Mouse (Mus musculus): ENCODE results near the gene Gpsm2. TPM values are rescaled to one million over a fixed set of nuclear protein-coding genes. Genes with fewer than 3 reads are reported as not detected.

Gene Gpsm2
- polyA plus RNA-seq, 1 experiment from 2014 or later, result 27.5 TPM

GRCm38 (mm10) chr3:108702789-108703188 lies 19.3 kb downstream of the Gpsm2 start:
- ATAC-seq (ENCODE audit: insufficient number of reproducible peaks, insufficient read depth, low FRiP score, low read depth), result no peak
- Histone ChIP-seq H3K9ac (ENCODE audit: low read length) (no peak overlapping the region), H3K4me2 (ENCODE audit: low read length) (no peak overlapping the region), H3K4me3 (ENCODE audit: control insufficient read depth in 1 of 2, insufficient read depth in 1 of 2, low read depth in 1 of 2, low read length in 2 of 2) (no peak overlapping the region), H3K4me1 (ENCODE audit: control insufficient read depth in 2 of 2, insufficient read depth in 2 of 2, low read length in 2 of 2) (no peaks in the 10 kb centered on the region), H3K9me3 (ENCODE audit: control insufficient read depth, low read length) (no peaks in the 10 kb centered on the region), H3K36me3 (ENCODE audit: control insufficient read depth, insufficient read depth, low read length) (peaks cover 47% of the 10 kb centered on the region), H3K27me3 (ENCODE audit: control insufficient read depth, insufficient read depth, low read length) (no peaks in the 10 kb centered on the region), H3K27ac (replicated peaks in 1 of 2; ENCODE audit: control insufficient read depth in 1 of 2, insufficient read depth in 1 of 2, low read depth in 2 of 2, low read length in 2 of 2) (no peak overlapping the region)
- 93% methylated on average over 8 of the region's 8 CpGs for WGBS

DNA sequence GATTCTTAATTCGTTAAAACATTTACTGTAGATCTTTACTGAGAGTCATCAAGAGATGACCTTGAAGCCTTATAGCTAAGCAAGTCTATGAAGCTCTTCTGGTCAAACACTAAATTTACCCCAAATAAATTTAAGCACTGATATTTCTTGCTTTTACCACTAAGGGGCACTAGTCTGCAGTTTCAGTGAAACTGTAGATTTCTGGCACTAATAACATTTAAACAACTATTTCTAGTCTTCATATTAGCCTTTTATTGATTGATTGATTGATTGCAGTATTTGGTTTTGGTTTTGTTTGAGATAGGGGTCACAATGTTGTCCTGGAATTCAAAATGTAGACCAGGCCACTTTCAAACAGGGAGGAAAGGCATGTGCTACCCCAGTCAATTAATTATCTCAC lies 20.9 kb downstream of the Gpsm2 start:
- no peak overlapping the region for H3K9ac ChIP-seq (ENCODE audit: low read length)
- peaks cover 60% of the 10 kb centered on the region for H3K36me3 ChIP-seq (ENCODE audit: control insufficient read depth, insufficient read depth, low read length)

GRCm38 (mm10) chr3:108699786-108700185 lies 22.3 kb downstream of the Gpsm2 start:
- H3K36me3 ChIP-seq (ENCODE audit: control insufficient read depth, insufficient read depth, low read length), result peaks cover 73% of the 10 kb centered on the region
- H3K27me3 ChIP-seq (ENCODE audit: control insufficient read depth, insufficient read depth, low read length), result no peaks in the 10 kb centered on the region
- H3K4me2 ChIP-seq (ENCODE audit: low read length), result no peak overlapping the region
- no peaks in the 10 kb centered on the region for H3K9me3 ChIP-seq (ENCODE audit: control insufficient read depth, low read length)
- no peak overlapping the region for H3K27ac ChIP-seq (replicated peaks in 1 of 2; ENCODE audit: control insufficient read depth in 1 of 2, insufficient read depth in 1 of 2, low read depth in 2 of 2, low read length in 2 of 2)
- 84% methylated on average over 4 of the region's 4 CpGs for WGBS
- ATAC-seq (ENCODE audit: insufficient number of reproducible peaks, insufficient read depth, low FRiP score, low read depth), result no peak
- no peak overlapping the region for H3K9ac ChIP-seq (ENCODE audit: low read length)
- H3K4me3 ChIP-seq (ENCODE audit: control insufficient read depth in 1 of 2, insufficient read depth in 1 of 2, low read depth in 1 of 2, low read length in 2 of 2), result no peak overlapping the region
- no peaks in the 10 kb centered on the region for H3K4me1 ChIP-seq (ENCODE audit: control insufficient read depth in 2 of 2, insufficient read depth in 2 of 2, low read length in 2 of 2)

More for the DNA sequence above, 20.9 kb downstream of the Gpsm2 start:
- Histone ChIP-seq H3K27ac (replicated peaks in 1 of 2; ENCODE audit: control insufficient read depth in 1 of 2, insufficient read depth in 1 of 2, low read depth in 2 of 2, low read length in 2 of 2) (no peak overlapping the region), H3K9me3 (ENCODE audit: control insufficient read depth, low read length) (no peaks in the 10 kb centered on the region), H3K4me3 (ENCODE audit: control insufficient read depth in 1 of 2, insufficient read depth in 1 of 2, low read depth in 1 of 2, low read length in 2 of 2) (no peak overlapping the region), H3K4me1 (ENCODE audit: control insufficient read depth in 2 of 2, insufficient read depth in 2 of 2, low read length in 2 of 2) (no peaks in the 10 kb centered on the region), H3K27me3 (ENCODE audit: control insufficient read depth, insufficient read depth, low read length) (no peaks in the 10 kb centered on the region), H3K4me2 (ENCODE audit: low read length) (no peak overlapping the region)
- no peak for ATAC-seq (ENCODE audit: insufficient number of reproducible peaks, insufficient read depth, low FRiP score, low read depth)
- WGBS, result 75% methylated on average over 1 of the region's 1 CpGs

GRCm38 (mm10) chr3:108698662-108699061 lies 23.4 kb downstream of the Gpsm2 start:
- no peak for ATAC-seq (ENCODE audit: insufficient number of reproducible peaks, insufficient read depth, low FRiP score, low read depth)
- Histone ChIP-seq H3K27me3 (ENCODE audit: control insufficient read depth, insufficient read depth, low read length) (no peaks in the 10 kb centered on the region), H3K36me3 (ENCODE audit: control insufficient read depth, insufficient read depth, low read length) (peaks cover 81% of the 10 kb centered on the region), H3K4me3 (ENCODE audit: control insufficient read depth in 1 of 2, insufficient read depth in 1 of 2, low read depth in 1 of 2, low read length in 2 of 2) (no peak overlapping the region), H3K9me3 (ENCODE audit: control insufficient read depth, low read length) (no peaks in the 10 kb centered on the region), H3K9ac (ENCODE audit: low read length) (no peak overlapping the region), H3K4me2 (ENCODE audit: low read length) (no peak overlapping the region), H3K27ac (replicated peaks in 1 of 2; ENCODE audit: control insufficient read depth in 1 of 2, insufficient read depth in 1 of 2, low read depth in 2 of 2, low read length in 2 of 2) (no peak overlapping the region), H3K4me1 (ENCODE audit: control insufficient read depth in 2 of 2, insufficient read depth in 2 of 2, low read length in 2 of 2) (no peaks in the 10 kb centered on the region)
- 89% methylated on average over 8 of the region's 8 CpGs for WGBS

DNA sequence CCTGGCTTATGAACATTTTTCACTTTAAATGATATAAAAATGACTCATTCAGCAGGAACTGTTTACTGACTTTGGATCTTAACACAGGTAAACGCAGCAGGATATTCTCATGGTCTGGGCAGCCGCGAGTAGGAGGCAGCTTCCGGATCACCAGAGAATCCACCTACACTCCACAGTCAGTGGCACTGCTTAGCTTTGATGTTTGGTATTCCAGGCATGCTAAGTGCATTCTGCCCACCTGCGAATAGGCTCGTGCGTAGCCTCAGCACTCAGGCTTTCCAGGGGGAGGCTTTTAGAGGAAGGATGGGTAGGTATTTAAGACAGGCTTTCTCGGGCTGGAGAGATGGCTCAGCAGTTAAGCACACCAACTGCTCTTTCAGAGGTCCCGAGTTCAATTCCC lies 27.8 kb downstream of the Gpsm2 start:
- no peaks in the 10 kb centered on the region for H3K4me1 ChIP-seq (ENCODE audit: control insufficient read depth in 2 of 2, insufficient read depth in 2 of 2, low read length in 2 of 2)
- H3K9me3 ChIP-seq (ENCODE audit: control insufficient read depth, low read length), result no peaks in the 10 kb centered on the region
- peaks cover 61% of the 10 kb centered on the region for H3K36me3 ChIP-seq (ENCODE audit: control insufficient read depth, insufficient read depth, low read length)
- H3K27me3 ChIP-seq (ENCODE audit: control insufficient read depth, insufficient read depth, low read length), result no peaks in the 10 kb centered on the region
- no peak overlapping the region for H3K4me2 ChIP-seq (ENCODE audit: low read length)
- H3K9ac ChIP-seq (ENCODE audit: low read length), result no peak overlapping the region
- H3K4me3 ChIP-seq (ENCODE audit: control insufficient read depth in 1 of 2, insufficient read depth in 1 of 2, low read depth in 1 of 2, low read length in 2 of 2), result no peak overlapping the region
- ATAC-seq (ENCODE audit: insufficient number of reproducible peaks, insufficient read depth, low FRiP score, low read depth), result no peak
- H3K27ac ChIP-seq (replicated peaks in 1 of 2; ENCODE audit: control insufficient read depth in 1 of 2, insufficient read depth in 1 of 2, low read depth in 2 of 2, low read length in 2 of 2), result no peak overlapping the region
- 52% methylated on average over 9 of the region's 9 CpGs for WGBS

DNA sequence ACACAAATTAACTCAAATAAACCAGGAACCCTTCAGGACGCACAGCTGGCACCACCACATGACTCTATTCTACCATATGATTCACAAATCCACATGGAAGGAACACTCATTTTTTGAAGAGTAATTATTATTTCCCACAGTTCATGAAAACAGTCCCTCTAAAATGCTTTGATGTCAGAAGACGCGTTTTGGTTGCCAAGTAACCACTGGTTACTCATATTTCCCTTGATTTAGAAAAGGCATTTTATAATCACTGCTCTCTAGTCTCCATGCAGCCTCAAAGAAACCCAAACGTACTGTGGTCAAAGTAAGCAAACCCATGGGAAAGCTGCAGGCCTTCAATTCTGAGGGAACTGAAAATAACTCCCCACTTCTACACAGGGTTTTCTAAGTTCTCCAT lies 32.1 kb downstream of the Gpsm2 start:
- Histone ChIP-seq H3K9me3 (ENCODE audit: control insufficient read depth, low read length) (no peaks in the 10 kb centered on the region), H3K9ac (ENCODE audit: low read length) (no peak overlapping the region), H3K27me3 (ENCODE audit: control insufficient read depth, insufficient read depth, low read length) (no peaks in the 10 kb centered on the region), H3K4me1 (ENCODE audit: control insufficient read depth in 2 of 2, insufficient read depth in 2 of 2, low read length in 2 of 2) (no peaks in the 10 kb centered on the region), H3K4me2 (ENCODE audit: low read length) (no peak overlapping the region), H3K27ac (replicated peaks in 1 of 2; ENCODE audit: control insufficient read depth in 1 of 2, insufficient read depth in 1 of 2, low read depth in 2 of 2, low read length in 2 of 2) (no peak overlapping the region), H3K4me3 (ENCODE audit: control insufficient read depth in 1 of 2, insufficient read depth in 1 of 2, low read depth in 1 of 2, low read length in 2 of 2) (no peak overlapping the region), H3K36me3 (ENCODE audit: control insufficient read depth, insufficient read depth, low read length) (peaks cover 53% of the 10 kb centered on the region)
- no peak for ATAC-seq (ENCODE audit: insufficient number of reproducible peaks, insufficient read depth, low FRiP score, low read depth)
- 85% methylated on average over 4 of the region's 4 CpGs for WGBS

DNA sequence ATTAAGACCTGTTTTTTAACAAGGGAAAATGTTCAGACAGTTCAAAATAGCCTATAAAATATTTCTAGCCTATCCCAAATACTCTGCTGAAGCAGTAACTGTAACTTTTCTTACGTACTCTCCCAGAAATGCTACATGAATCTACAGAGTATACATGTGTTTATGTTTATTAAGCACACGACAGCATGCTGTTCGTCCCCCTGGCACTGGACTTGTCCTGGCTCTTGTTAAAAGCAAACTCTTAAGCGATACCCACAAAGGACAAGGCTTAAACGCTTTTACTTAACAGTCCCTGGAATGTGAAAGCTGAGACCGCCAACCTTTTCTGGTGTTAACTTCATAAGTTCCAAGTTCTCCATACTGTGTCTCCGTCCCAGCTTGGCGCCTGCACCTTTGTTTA lies 32.7 kb downstream of the Gpsm2 start:
- H3K36me3 ChIP-seq (ENCODE audit: control insufficient read depth, insufficient read depth, low read length), result peaks cover 51% of the 10 kb centered on the region
- H3K4me2 ChIP-seq (ENCODE audit: low read length), result no peak overlapping the region
- 87% methylated on average over 8 of the region's 8 CpGs for WGBS
- no peak overlapping the region for H3K27ac ChIP-seq (replicated peaks in 1 of 2; ENCODE audit: control insufficient read depth in 1 of 2, insufficient read depth in 1 of 2, low read depth in 2 of 2, low read length in 2 of 2)
- no peak overlapping the region for H3K9ac ChIP-seq (ENCODE audit: low read length)
- H3K9me3 ChIP-seq (ENCODE audit: control insufficient read depth, low read length), result no peaks in the 10 kb centered on the region
- no peak overlapping the region for H3K4me3 ChIP-seq (ENCODE audit: control insufficient read depth in 1 of 2, insufficient read depth in 1 of 2, low read depth in 1 of 2, low read length in 2 of 2)
- no peaks in the 10 kb centered on the region for H3K27me3 ChIP-seq (ENCODE audit: control insufficient read depth, insufficient read depth, low read length)
- H3K4me1 ChIP-seq (ENCODE audit: control insufficient read depth in 2 of 2, insufficient read depth in 2 of 2, low read length in 2 of 2), result no peaks in the 10 kb centered on the region
- ATAC-seq (ENCODE audit: insufficient number of reproducible peaks, insufficient read depth, low FRiP score, low read depth), result no peak

GRCm38 (mm10) chr3:108689015-108689441 lies 33.1 kb downstream of the Gpsm2 start:
- ATAC-seq (ENCODE audit: insufficient number of reproducible peaks, insufficient read depth, low FRiP score, low read depth), result no peak
- no peak overlapping the region for H3K4me2 ChIP-seq (ENCODE audit: low read length)
- no peaks in the 10 kb centered on the region for H3K4me1 ChIP-seq (ENCODE audit: control insufficient read depth in 2 of 2, insufficient read depth in 2 of 2, low read length in 2 of 2)
- no peak overlapping the region for H3K4me3 ChIP-seq (ENCODE audit: control insufficient read depth in 1 of 2, insufficient read depth in 1 of 2, low read depth in 1 of 2, low read length in 2 of 2)
- WGBS, result 94% methylated on average over 6 of the region's 6 CpGs
- H3K36me3 ChIP-seq (ENCODE audit: control insufficient read depth, insufficient read depth, low read length), result peaks cover 51% of the 10 kb centered on the region
- H3K27ac ChIP-seq (replicated peaks in 1 of 2; ENCODE audit: control insufficient read depth in 1 of 2, insufficient read depth in 1 of 2, low read depth in 2 of 2, low read length in 2 of 2), result no peak overlapping the region
- no peak overlapping the region for H3K9ac ChIP-seq (ENCODE audit: low read length)
- no peaks in the 10 kb centered on the region for H3K9me3 ChIP-seq (ENCODE audit: control insufficient read depth, low read length)
- no peaks in the 10 kb centered on the region for H3K27me3 ChIP-seq (ENCODE audit: control insufficient read depth, insufficient read depth, low read length)

All from heart, embryonic 14.5 days (tissue).